Mouse (Mus musculus) T-helper 2 cell (primary cell): Measurements from ENCODE around the gene Fam111a.

Experiments used
- in situ Hi-C: fragments of 300-600 bp; cut with MboI, MseI; formaldehyde crosslinking; loops from one replicate; pipeline ENCODE4 v1.15.1; 2025; ENCODE audit warnings: high pct_unique_total_duplicates

Gene Fam111a

GRCm38 (mm10) chr19:12608336-12608735 is 62.8 kb downstream of the Fam111a start:
- in situ Hi-C loops = no loop called here

- in situ Hi-C loops = no loop called here
Measured at GRCm38 (mm10) chr19:12613646-12614045, 68.1 kb downstream of the Fam111a start.

GRCm38 (mm10) chr19:12633176-12633575 is 87.6 kb downstream of the Fam111a start, which contains the start of gene Glyat:
Gene Glyat (plus strand): TSS chr19:12633308.
- in situ Hi-C loops = no loop called here

- in situ Hi-C loops = no loop called here
Measured at GRCm38 (mm10) chr19:12634259-12634658, 88.7 kb downstream of the Fam111a start.

GRCm38 (mm10) chr19:12634963-12635362 is 89.4 kb downstream of the Fam111a start:
- in situ Hi-C loops = no loop called here

DNA sequence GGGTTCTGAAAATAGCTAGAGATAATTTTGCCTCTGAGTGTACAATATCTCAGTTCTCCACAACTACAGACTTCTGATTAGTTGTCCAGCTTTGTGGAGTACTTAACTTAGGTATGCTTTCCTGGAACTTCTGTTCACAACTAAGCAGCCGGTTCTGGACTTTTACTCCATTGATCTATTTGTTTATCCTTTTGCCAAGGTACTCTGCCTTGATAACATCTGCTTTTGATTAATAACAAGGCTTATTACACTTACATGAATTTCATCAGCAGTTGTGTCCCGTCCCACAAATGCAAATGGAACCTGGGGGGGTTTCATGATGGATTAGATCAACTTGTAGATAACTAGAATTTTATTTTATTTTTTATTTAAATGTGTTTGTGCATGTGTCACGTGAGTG is 91.3 kb downstream of the Fam111a start:
- in situ Hi-C loops = no loop called here

GRCm38 (mm10) chr19:12638049-12638448 is 92.5 kb downstream of the Fam111a start:
- in situ Hi-C loops = no loop called here
